Mouse (Mus musculus): ENCODE measurements around the gene Ybx1. TPM values are rescaled to one million over a fixed set of nuclear protein-coding genes. Genes with fewer than 3 reads are reported as not detected.
"Not testable (repeated sequence)": the region's sequence is repeated elsewhere in the genome, so short reads cannot be mapped to it uniquely, and the experiment has no call there.

Gene Ybx1
- 100 to 1,000 TPM; 784 to 817 TPM for total RNA-seq (2021)

DNA sequence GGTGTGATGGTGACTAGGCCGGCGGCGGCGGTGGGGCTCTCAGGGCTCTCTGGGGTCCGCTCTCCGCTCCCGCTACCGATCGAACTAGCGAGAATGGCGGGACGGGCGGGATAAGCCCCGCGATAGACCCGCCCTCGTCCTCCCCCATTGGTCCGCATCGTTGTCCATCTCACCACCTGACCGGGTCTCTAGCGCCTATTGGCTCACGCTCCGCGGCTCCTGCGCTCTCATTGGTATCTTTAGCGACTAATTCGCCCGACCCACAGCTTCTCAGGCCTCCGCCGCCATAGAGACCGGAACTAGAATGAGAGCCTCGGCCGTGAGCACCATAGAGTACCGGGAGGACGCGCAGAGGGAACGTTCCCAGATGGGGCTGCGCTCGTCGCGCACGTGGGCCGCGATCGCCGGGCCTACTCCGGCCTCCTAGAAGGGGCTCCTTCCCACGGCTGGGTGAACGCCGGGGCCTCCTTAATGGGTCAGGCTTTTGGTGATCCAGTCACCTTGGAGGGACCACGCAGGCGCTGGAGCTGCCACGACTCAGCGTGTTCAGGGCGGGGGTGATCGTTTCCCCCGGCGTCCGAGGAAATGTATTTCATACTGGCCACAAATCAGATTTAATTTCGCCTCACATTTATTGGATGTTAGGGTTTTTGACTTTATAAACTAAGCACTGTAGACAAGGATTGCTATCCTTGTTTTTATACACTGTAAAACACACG is at the start of gene Ybx1:
Ybx1 (minus strand) TSS at position 190 of the 719 bp plus-strand sequence.
- peak; percentile 100 for DNase-seq

DNA sequence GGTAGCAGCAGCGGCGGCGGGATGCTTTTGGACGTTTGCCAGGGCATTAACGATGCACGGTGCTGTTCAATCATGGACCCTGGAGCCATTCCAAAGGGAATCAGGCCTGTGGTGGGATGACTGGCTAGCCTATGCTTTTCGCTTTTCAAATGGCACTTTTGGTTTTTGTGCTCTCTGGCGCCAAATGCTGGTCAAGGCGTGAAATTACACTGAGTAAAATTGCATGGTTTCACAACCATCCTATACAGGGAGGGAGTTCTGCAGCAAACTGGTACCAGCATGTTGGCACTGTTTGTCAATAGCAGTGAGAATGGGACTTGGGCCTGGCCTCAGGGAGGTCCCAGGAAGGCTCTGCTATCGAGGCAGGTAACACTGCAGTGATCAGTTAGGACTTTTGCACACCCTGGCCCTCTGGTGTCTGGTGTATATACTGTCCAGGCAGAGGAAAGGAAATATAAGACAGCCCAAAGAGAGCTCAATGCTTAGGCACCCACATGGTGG is 44.5 kb upstream of the Ybx1 start:
- DNase-seq, result peak; percentile 56

DNA sequence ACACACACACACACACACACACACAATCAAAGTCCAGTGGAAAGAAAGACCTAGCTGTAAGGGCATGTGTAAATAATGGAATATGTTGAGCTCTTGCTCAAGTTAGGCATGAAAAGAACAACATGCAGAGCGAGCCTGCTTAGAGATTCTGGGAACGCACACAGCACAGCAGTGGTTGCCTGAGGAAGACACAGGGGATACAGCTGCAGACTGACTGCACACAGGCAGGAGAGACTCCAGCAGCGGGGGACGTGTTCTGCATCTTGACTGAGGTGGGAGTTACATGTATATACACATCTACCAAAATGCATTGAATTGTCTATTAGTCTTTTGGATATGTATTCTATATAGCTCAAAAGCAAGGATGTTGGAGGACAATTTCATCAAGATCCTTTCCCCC is 44.0 kb upstream of the Ybx1 start:
- no peak for DNase-seq

DNA sequence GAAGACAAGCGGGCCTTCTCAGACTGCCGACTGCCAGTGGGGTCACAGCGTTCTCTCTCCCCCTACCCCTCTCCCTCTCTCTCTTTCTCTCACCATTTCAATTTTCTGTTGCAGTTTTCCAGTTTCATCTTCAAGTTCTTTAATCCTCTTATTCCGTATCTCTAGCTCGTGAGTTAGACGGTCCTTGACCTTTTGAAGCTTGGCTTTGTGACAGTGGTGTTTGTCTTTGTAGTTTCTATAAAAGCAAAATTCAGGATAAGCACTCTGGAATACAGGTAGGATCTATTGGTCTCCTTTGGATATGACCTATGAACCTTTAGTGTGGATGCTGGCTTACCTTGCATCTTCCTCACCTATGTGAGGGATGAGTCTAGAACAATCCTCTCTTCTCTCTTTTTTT is 39.1 kb upstream of the Ybx1 start:
- no peak for DNase-seq

DNA sequence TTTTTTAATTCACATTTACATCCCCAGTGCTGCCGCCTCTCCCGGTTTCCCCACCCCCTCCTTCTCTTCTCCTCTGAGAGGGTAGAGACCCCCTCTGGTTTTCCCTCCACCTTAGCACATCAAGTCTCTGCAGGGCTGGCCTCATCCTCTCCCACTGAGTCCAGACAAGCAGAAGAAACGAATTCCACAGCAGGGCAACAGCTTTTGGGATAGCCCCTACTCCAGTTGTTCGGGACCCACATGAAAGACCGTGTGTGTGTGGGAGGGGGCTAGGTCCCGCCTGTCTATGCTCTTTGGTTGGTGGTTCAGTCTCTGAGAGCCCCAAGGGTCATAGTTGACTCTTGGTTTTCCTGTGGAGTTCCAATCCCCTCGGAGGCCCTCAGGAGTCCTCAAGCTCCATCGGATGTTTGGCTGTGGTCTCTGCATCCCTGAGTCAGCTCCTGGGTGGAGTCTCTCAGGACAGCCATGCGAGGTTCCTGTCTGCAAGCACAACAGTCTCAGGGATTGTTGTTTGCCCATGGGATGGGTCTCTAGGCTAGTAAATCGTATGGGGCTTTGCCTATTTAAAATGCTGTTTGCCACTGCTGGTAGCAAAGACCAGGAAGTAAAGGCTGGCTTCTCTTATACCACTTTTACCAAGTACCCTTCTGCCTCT is 26.6 kb upstream of the Ybx1 start:
- peak; percentile 12 for DNase-seq

DNA sequence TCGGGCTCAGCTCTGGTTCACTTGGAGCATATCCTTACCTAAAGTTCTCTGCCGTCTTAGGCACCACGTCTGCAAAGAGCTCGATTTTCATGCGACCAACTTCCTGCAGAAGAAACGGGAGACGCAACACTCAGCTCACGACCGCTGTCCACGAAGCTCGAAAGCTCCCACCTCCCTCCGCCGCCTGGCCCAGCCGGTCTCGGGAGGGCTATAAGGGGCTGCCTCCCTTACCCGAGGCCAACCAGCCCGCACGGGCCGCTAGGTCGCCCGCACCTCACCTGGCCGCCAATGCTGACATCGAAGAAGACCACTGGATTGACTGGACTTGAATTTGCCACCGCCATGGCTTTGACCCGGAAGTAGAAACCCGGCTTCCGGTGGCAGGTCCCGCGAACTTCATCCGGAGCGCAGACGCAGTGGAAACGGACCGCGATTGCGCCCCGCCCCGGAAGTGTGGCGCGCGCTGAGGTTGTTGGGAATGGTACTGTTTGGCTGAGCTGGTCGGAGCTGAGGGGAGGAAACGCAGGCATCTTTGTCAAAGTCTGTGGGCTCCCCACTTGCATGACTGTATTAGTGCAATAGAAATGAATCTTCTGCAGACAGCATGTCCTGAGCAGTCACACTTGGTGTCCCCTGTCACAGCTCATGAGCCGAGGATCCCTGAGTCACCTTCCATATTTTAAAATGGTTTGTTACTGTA is 25.9 kb upstream of the Ybx1 start, which contains the start of gene Ppih:
Ppih (minus strand) TSS at position 416 of the 700 bp plus-strand sequence.
- DNase-seq, result peak; percentile 97

DNA sequence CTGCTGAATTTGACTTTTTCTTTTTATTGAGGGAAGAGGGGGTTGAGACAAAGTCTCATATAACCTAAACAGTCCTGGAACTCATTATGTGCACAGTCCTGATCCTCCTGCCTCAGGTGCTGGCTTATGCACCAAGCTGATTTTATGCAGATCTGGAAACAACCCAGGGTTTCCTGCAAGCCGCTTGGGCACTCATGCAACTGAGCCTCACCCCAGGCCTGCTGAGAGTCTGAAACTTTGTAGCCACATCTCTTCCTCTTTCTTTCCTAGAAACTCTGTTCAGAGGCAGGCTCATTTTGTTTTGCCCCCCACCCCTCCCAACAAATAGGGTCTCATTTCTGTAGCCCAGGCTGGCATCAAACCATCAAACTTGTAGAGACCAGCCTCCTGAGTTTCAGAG is 19.4 kb upstream of the Ybx1 start:
- no peak for DNase-seq

DNA sequence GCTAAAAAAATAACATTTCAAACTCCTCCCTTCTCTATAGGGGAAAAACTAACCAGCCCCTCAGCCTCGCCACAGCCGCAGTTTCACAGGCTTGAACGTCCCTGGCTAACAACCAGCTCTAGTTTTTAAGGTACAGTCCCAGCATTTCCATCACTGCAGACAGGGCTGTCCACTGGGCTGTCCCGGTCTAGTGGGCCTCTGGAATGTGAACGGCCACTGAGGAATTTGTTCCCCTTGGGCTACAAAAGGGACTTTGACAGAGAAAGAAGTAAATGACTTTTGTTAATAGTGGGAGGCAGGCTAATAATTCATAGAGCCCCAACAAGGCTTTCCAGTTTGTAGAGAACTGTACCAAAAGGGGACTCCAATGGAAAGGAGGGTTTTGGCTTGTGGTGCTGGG is 11.0 kb upstream of the Ybx1 start:
- DNase-seq, result no peak

DNA sequence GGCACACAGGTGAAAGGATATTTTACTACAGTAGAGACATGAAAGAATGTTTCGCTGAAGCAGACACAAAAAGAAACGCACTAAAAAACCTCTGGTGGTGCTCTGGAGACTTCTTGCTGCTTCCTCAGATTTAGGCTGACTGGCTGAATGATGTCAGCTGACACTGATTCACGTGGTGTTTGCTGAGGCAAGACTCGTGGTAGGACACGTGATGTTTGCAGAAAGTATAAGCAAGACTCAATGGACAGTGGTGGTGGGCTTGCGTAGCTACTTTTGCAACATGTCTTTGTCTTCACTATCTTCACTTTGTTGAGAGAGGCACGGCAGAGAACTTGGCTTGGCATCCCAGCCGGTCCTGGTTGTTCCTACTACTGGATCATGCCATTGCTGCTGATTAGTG is 8.9 kb upstream of the Ybx1 start:
- no peak for DNase-seq

DNA sequence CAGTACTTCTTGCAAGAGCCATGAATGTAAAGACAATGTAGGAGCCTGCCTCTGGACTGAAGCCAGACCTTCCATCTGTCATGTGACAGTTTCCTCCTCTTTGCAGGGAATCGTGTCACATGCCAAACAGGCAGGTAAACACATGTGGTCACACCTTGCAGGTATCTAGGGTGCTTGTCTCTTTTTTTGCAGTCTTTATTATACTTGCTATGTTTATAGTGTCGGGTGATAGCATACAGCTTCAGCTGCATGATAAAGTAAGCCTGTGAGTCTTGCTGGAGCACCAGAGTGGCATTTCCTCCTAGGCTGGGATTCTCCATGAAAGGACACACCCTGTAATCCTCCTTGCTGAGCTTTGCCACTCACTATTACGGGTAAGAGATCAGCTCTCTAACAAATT is 7.4 kb upstream of the Ybx1 start:
- no peak for DNase-seq

DNA sequence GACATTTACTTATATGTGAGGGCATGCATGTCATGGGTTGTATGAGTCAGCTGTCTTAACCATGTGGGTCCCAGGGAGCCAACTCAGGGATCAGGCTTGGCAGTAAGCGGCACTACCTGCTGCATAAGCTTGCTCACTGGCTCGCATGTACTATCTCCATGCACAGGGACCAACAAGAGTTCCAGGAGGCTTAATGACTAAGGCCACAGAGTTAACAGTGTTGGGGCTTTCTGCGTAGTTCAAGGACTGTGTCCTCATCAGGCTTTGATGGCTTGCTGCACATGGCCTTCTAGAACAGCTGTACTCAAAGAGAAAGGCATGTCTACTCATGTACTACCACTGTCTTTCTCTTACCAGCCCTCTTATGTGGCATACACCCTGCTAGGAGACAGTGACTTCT is 6.4 kb upstream of the Ybx1 start:
- no peak for DNase-seq

DNA sequence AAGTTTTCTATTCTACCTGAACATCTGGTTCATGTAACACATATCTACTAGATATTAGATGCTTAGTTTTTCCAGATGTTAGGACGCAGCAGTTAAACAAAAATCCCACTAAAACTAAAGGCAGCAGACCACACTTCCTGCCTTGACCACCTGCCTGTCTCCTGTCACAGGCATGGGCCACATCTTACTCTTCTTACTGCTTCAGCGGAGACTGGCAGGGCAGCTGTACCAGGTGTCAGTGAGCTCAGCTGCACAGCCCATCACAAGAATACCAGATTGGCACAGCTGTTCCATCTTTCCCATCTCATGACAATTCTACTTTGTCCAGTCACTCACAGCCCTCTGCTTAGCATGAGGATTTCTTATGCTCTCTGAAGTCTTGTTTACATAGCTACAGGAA is 3.0 kb upstream of the Ybx1 start:
- no peak for DNase-seq

DNA sequence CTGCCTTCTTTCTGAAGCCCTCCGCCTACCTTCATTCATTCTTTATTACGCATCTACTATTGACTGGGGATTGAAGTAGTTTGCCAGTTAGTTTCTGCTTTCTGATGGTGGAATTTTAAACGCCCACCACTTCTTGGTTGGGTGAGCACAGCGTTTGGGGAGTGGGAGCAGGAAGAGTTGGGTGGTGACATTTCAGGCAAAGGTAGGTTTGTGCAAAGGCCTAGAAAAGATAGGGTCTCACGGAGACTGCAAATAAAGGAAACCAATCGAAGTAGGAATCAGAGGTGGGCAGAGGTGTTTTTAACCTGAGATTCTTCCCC is 690 bp upstream of the Ybx1 start:
- DNase-seq, result no peak

DNA sequence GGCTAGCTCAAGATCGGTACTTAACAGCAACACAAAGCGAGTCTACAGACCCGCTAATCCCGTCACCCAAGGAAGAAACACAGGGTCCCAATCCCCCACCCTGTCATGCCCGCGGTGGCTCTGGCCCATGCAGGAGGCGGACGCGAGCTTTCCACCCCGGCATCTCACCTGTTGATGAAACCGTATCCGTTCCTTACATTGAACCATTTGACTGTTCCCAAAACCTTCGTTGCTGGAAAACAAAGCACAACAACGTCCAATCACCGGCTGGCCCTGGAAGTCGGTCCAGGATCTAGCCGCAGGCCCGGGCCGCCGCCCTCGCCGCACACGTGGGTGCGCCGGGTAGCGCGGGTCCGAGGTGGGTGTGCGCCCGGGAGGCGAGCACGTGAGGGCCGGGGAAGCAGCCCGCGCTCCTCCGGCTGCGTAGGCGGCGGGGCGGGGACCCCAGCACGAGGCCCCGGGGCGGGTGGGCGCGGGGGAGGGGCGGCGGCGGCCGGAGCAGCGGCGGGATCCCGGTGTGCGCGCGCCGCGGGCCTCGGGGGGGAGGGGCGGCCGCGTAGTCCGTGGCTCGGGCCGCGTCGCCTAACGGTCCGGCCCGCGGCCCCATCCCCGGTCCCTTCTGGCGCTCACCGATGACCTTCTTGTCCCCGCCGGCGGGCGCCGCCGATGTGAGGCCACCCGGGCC is 688 bp downstream of the Ybx1 start:
- peak; percentile 35 for DNase-seq

DNA sequence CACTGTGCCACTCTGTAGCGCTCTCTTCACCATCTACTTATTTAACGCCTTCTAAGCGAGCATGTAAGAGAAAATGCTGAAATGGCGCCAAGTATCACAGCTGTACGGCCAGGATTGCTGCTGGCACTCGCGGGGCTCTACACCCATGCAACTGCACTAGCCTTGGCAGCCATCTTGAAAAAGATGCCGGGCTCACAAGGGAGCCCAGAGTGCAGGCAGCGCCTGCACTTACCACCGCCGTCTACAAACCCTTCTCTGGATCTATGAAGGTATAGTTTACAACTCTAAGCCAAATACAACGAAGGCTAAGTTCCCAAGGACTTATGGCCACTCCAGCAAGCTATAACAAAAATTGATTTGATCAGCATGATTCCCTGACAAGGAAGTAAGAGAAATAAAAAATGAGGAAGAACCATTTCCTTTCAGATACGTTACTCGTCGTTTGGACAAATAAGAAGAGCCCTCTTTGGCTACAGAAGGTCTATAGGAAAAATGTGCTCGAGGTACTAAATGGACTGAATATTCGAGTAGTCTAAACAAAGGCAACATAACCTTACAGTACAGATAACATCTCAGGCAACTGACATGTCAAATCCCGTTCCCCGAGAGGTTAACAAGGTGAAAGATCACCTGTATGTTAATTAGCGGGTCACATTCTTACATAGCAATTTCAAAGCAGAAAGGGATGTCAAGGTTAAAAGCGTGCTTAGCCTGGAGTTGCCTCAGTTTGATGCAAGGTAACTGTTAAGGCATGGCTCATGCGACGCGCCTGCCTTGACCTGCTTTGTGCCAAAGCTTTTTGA is 1.4 kb downstream of the Ybx1 start:
- DNase-seq, result peak; percentile 70

DNA sequence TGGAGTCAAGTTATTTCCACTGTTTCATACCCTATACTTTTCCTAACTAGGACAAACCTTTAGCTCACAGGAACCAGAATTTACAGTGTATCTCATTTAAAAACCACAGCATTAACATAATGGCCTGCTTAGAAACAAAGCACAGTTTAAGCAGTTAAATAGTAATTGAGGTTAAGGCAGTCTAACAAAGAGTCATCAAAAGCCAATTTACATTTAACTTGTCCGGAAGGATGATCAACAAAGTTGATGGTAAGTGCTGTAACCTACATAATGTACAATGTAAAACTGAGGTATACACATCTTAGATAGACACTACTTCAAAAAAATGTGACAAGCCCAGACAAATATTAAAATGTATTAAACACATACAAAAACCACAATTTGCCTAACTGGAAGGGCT is 2.5 kb downstream of the Ybx1 start:
- no peak for DNase-seq

DNA sequence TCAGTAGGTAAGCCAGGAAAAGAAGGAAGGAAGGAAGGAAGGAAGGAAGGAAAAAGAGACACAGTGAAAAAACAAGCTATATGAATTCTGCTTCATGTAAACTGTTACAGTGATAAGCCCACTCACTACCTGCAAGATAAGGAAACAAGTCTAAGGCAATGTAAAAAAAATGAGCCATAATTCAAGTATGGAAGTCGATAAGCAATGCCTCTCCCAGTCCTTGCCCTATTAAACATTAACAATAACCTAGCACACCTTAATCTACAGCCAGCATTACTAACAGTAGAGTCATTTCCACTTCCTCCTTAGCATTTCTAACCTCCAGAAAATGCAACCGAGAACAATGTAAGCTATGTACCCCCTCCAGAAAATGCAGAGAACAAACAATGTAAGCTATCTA is 9.1 kb downstream of the Ybx1 start:
- DNase-seq, result no peak

DNA sequence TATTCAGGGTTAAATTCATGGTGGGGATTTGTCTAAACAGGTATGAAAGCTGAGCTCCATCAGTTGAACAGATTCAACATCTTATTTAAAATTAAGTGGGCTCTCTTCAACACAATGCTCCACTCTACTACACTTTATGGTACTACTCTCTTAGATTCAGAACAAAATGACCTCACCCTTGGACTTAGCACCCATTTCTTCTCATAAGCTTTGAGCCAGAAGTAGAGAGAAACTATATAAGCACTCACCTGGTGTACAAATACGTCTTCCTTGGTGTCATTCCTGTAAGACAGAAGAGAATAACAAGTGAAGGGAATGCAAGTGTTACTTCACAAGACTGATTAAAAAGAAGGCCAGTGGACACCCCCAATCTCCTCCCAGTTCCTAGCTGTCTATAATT is 9.5 kb downstream of the Ybx1 start:
- no peak for DNase-seq

DNA sequence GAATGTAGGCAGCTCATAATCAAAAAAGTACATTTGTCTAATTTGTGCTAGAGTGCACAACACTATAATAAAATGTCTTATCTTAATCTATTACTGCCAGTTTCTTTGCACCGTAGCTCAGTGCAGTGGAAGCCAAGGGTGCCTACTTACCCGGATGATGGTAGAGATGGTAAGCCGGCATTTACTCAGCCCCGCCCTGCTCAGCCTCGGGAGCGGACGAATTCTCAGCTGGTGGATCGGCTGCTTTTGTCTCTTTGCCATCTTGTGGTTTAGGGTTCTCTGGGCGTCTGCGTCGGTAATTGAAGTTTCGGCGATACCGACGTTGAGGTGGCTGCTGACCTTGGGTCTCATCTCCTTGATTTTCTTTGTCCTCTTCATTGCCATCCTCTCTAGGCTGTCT is 15.6 kb downstream of the Ybx1 start:
- DNase-seq, result not testable (repeated sequence)

DNA sequence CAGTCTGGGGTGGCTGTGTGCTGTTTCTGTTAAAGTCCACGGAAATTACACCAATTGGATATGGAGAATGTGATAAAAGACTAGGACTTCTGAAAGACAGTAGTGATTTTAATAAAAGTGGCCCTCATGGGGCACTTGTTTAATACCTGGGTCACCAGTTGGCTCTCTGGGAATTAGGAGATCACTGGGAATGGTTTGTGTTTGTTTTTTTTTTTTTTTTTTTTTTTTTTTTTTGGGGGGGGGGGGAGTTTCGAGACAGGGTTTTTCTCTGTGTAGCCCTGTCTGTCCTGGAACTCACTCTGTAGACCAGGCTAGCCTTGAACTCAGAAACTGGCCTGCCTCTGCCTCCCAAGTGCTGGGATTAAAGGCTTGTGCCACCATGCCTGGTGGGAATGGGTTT is 18.7 kb downstream of the Ybx1 start:
- DNase-seq, result no peak

DNA sequence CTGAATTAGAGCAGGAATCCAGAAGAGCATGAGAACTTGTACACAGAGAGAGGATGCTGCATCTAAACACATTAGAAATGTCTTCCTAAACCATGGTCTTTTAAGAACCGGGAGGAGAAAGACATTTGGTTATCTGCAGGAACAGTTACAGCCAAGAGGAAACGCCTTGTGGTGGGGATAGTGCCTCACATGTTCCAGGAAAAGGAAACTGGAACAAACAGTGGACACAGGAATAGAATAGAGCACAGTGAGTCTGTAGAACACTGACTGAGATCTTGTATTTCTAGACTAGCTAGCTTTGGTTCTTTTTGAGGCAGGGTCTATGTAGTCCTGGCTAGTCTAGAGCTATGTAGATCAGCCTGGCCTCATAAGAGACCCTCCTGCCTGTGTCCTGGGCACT is 19.2 kb downstream of the Ybx1 start:
- DNase-seq, result no peak

DNA sequence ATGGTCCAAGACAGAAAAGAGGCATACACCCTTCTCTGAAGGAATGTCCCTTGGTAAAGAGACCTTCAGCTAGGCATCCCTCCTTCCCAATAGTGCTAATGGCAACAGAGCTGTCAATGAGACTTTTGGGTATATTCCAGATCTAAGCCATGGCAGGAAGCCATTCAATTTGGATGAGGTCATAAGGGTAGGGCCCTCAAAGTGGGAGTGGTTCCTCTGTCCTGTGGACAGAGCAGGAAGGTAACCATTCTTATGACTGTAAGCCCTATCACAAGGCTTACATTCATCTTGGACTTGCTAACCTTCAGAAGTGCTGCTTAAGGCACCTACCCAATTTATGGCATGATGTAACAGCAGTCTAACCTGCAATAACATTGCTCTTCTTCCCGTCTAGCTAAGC is 19.8 kb downstream of the Ybx1 start:
- peak; percentile 69 for DNase-seq
